Mouse (Mus musculus) right cerebral cortex, postnatal 10 days (tissue): ENCODE results near the gene Krba1.

Experiments used
- DNase-seq, 2 experiments: peaks; one replicate each; pipeline ENCODE4 v3.0.0; 2021; ENCODE audit warnings: low spot score in 2 of 2

The Krba1 gene

DNA sequence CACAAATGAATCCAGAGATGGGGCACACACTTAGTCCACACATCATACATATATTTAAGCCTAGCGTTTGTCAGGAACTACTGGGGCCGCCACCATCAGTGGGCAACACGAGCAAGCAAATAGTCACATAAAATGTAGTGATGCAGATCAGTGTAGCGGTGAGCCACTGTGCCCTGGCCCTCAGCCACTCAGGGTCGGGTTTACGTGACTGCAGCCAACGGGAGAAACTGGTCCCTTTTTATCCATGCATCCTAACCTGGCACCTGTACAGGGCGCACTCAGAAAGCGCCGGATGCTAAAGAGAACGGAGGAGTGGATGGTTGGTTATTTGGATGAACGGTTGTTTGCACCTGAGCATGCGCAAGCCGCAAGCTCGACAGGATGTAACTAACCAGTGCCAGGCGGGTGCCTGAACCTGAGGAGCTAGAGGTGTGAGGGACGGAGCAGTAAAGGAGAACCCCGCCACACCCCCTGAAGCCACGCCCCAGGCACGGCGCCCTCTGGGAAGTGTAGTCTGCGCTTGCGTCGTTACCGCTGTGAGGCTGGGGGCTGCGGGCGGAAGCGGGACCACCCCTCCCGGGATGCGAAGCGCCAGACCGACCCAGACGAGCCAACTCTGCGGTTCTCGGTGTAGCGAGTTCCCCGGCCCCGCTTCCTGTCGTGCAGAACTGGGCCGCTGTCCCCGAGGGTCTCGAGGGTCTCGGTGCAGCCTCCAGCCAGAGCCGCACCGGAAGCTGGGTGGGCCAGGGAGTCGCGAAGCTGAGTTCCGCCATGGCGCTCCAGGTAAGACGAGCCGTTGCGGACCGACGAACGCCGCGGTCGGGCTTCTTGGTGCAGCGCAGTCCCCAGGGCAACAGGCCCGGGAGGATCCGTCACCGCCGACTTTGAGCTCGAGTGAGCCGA, at the start of gene Krba1:
Gene Krba1, plus strand, starts transcription at position 482 of the 903 bp plus-strand sequence.
- peak; percentile 93 for DNase-seq

DNA sequence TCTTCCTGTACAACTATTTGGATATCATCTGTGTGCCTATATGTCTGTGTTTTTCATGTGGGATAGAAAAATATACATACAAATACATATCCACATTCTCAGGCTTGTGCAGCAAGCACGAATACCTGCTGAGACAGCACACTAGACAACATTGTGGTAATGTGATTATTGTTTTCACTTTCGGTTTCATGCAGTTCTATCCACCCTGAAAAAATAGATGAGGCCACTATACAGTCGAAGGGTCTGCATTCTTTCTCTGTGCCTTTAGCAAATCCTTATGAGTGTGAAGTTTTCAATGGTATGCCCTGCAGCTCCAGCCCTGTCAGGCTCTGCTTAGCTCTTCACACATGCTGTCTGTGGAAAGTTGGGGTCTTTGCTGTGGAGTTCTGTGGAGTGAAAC, 36.5 kb upstream of the Krba1 start:
- no peak for DNase-seq

DNA sequence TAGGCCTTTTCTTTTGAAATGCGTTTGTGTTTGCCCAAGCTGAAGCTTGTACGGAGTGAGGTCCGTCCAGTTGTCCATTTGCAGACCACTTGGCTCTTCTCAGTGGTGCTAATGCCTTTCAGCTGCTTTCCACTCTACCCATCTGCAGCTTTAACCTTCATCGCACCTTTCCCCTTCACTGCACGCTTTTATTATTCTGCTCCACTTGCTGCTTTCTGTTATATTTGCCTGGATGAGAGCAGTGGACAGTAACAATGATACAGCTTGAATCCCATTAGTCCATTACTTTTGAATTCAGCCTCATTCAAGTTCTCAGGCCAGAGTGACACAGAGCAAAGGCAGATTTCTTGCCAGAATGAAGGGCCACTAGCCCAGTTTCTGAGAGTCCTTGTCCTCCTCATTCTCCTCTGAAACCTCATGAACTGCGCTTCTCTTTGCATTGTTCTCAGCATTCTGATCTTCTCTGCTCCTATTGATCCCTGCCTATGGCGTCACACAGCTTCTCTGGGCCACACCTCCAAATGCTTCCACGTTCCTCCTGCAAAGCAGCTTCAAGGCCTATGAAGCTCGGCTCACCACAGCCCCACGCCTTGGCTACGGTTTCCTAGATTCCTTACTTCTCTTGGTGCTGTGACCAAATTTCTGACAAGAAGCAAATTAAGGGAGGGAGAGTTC, 28.9 kb upstream of the Krba1 start:
- DNase-seq = no peak

DNA sequence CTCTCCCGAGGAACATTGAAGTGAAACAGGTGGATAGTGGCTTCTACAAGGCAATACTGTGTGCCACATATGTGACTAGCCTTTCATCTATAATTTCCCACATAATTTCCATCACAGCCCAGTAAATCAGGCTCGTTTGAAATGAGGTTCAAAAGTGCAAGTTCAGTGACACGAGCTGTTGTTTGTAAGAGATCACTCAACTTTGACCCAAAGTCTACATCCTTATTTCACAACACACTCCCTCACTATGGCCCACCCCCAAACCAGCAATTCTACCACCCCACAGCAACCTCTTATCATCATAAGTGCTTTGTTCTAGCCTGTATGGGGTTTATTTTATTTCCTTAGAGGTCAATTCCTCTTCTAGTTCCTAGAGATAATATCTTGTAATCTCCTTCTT, 7.2 kb upstream of the Krba1 start:
- no peak for DNase-seq

DNA sequence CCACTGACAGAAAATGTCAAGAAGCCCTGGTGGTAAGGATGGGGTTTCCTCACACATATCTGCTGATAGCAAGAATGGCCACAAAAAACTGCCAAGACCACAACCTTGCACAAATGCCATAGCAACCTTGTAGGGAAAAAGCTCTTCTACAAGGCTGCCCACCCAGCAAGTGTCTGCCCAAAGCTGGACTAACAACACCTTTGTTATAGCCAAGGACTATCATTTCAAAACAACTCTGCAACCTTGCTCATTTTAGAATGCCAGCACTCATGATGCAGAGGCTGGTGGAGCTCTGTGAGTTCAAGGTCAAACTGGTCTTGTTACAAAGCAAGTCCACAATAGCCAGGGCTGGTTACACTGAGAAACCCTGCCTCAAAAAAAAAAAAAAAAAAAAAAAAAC, 1.6 kb upstream of the Krba1 start:
- no peak for DNase-seq

DNA sequence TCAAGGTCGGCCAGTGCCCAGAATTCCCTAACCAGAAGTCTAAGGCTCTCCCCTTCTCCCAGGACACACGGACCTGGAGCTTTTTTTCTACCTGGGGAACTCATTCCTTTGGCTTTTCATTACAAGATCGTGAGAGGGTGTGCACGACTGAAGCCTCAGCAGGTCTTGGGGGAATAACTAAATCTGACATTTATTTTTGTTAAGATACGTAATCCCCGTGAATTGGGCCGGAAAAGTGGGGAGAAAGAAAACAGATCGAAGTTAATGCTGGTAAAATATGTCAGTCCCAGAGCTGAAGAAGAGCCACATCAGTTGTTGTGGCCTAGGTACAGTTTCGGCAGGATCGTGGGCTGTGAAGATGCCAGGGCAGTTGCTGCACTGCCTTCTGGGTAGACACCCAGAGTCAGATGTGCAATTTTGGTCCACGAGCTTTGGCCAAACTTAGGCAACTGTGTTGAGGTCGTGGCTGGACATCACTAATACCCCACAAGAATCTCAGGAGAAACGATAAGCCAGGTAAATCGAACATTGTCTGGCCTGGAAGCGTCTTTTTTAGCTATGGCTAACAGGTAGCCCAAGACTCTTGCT, 716 bp downstream of the Krba1 start:
- peak in 1 of 2 experiments; percentile 29 for DNase-seq

DNA sequence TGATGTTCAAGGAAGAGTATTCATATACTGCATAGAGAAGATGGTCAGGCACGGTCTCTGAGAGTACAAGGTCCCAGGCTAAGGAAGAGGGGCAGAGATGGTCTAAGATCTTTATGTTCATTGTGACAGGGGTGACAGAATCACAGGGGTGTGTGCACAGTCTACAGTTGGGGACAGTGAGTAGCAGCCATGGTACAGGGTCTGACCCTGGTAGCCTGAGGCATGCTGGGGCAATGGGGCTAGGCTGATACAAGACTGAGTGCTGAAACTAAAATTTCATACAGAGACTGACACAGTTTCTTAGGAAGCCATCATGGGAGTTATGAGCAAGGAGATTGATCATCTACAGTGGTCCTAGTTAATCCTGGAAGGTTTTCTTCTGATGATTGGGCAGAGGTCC, 1.3 kb downstream of the Krba1 start:
- peak in 1 of 2 experiments; percentile 18 for DNase-seq

DNA sequence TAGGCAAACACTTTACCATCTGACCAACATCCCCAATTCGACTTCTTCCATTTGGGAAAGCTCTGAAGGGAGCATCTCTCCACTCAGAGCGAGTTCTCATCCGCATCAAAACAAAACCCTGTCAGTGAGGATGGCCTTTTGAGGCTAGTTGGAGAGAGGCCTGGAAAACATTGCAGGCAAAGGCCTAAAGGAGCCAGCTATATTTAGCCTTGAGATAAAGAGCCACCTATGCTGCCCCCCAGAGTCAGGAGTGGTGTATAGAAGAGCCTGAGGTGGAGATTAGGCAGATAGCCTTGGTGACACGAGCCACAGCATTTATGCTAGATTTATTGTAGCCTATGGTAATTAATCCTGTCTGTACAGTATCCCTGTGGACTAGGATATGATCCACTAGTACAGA, 1.9 kb downstream of the Krba1 start:
- peak in 1 of 2 experiments; percentile 53 for DNase-seq

DNA sequence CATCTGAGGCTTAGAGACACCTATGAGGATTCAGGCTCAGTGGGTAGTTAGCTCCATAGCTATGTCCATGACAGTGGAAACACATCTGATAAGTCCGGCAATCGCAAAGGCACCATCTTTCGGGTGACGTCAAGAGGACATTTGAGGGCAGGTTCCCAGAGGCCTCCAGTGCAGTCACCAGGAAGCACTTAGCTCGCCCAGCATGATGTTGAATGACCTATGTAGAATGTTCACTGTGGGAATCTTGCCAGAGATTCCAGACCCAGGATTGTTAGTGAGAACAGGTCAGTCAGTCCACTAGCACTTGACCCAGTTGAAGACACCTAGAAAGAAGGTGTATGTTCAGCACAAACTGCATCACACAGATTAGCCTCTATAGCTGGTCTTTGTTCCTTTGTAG, 4.5 kb downstream of the Krba1 start:
- peak in 1 of 2 experiments; percentile 21 for DNase-seq

DNA sequence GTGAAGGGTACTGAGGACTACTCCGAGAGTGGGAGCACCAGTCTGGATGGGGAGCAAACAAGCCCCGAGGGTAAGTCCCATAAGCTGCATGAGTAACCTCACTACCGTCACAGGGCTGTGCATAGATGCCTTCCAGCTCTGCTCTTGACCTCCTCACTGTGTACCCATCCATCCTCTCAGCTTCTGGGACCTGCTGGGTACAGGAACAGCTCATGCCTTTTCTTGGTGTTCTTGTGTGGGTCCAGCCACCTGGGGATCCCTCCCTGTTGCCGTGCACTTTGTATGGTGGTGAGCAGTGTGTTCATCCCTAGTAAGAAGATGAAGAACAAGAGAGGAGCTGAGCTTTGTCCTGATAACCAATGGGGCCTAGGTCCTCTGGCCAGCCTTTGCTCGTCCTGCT, 8.7 kb downstream of the Krba1 start:
- no peak for DNase-seq

DNA sequence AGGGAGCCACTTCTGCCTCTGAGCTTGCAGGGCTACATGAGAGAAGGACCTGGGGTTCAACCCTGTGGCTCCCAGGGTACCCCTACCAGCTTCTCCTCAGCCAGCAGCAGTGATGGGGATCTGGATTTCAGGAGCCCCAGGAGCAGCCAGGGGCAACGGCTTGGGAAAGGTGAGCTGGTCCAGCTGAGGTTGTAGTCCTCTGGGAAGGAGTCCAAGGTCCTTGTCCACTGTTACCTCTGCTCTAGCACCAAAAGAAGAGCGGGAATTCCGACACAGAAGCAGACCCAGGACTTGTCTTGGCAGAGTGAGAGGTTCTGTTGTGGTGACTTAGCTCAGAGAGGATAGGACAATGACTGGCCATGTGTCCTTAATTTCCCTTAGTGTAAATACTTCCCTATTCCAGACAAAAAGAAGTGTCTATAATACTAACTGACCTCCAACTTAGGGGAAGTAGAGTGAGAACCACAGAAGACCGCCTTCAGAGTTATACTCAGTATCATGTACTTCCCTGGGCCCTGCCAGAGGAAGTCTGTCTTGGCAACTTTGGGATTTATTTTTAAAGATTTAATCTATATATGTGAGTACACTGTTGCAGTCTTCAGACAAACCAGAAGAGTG, 14.4 kb downstream of the Krba1 start:
- no peak for DNase-seq

DNA sequence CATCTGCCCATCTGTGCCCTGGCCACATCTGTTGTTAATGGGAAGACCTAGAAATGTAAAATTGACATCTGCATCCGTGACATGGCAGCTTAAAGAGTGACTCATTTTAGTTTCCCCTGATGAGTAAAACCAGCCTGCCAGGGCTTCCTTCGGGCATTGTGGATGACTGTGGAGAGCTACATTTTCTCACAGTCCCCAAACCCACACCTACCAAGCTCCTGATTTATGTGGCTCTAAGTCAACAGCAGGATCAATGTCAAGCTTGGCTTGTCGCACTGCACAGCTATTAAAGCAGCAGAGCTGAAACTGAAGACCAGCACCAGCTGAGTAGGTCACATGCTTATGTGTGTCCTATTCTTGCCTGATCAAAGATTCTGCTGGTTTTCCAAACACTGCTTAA, 15.2 kb downstream of the Krba1 start:
- DNase-seq = no peak

DNA sequence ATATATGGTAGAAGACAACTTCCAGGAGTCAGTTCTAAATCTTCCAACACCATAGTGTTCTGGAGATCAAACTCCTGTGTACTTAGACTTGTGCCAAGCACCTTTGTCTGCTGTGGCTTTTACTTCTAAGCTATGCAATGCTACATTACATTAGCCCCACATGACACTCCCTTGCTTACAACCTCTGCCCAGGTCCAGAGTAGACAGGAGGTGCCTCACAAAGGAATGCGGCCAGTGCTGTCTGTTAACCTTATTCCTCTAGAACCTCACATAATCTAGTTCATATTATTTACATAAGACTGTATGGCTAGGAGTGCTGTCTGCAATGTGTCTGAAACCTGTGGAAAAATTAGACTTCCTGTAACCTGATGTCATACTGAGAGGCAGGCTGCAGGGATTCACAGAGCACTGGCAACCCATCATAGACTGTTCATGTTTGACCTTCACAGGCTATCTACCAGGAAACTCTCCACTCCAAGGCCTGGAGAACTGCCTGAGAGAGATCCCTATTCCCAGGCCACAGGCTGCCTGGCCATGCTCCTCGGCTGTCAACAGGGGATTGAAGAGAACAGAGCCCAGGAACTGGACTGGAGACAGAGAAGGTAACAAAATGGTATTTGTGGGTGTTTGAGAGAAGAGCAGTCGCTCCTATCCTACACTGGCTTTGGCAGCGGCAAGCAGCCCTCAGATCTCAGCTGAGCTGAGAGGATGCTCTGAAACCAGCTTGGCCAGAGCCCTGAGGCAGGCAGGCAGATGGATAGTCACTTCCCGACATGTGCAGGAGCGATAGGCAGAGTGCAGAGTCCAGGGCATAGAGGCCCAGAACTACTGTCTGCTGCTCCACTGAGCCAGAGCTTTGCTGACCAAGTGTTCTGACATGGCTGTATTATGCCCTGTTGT, 16.1 kb downstream of the Krba1 start:
- DNase-seq = no peak

DNA sequence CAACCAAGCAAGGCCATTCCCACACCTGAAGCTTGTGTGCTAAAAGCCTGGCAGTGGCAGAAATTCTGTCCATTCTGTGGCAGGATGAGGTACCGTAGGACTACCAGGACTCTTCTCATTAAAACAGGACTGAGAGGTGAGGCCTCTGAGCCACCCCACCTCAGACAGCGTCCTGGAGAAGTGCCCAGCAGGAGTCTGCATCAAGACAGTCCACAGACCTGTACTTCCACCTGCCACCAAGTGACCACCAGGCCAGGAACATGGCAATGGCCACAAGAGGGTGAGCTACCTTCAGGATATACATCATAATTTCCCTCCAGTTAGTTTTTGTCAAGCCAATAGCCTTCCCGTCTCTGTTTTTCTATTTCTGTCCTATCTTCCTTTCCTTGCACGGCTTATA, 16.8 kb downstream of the Krba1 start:
- no peak for DNase-seq

DNA sequence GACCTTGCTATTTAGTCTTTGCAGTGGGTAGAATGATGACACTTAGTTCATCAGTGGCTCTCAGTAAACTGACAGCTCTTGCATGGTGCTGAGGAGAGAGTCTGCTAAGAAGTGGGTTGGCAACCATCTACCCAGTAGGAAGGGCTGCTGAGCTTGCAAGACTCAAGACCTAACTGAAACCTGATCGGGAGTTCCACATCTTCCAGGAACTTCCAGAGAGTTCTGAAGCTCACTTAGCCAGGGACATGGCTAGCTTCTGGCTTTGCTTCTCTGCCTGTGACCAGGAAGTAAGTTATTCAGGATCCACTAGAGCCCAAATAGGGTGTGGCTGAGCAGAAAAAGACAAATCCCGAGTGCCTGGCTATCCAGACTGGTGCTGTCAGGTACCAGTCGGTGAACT, 17.3 kb downstream of the Krba1 start:
- no peak for DNase-seq

DNA sequence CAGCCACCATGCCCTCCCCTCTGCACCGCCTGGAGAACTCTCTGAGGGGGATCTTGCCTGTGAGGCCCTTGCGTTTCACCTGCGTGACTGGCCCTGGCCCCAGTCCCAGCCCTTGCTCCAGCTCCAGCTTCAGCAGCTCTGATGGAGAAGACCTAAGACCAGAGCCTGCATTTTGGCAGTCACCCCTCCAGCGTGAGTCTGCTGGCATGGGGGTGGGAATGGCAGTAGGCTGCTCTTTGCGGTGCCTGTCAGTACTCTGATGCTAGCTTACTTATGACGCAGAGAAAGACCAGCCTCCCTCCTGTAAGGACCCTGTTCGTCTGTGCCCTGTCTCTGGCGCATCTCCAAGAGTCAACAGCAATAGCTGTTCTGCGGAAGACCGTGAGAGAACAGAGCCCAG, 17.7 kb downstream of the Krba1 start:
- no peak for DNase-seq

DNA sequence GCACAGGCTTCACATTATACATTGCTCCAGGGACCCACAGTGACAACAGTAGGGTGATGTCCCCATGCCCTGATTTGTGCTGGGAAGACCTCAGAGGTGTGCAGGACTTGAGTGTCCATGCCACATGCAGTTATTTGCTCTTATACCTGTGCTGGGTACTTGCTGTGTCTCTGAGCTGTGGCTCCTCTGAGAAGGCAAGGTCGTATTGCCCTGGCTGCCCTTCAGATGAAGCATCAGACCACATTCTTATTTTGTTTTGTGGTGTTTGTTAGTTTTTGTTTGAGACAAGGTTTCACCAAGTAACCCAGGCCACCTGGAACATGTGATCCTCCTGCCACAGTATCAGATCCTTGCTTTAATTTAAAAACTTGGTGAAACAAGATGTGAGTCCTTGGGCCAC, 19.5 kb downstream of the Krba1 start:
- DNase-seq = no peak

DNA sequence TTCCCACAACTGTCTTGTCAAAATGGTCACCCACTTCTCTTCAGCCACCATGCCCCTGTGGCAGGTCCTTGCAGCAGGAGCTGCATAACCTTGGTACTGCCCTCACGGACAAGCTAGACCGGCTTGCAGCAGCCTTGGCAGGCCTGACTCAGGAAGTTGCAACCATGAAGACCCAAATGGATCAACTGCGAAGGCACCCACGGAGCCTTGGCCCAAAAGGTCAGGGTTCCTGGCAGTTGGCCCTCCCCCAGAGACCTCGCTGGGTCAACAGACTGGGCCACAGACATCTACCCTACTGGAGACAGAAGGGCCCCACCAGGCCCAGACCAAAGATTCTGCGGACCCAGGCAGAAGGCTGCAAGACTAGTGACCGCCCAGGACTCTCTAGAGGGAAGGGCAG, 20.2 kb downstream of the Krba1 start:
- DNase-seq = no peak

DNA sequence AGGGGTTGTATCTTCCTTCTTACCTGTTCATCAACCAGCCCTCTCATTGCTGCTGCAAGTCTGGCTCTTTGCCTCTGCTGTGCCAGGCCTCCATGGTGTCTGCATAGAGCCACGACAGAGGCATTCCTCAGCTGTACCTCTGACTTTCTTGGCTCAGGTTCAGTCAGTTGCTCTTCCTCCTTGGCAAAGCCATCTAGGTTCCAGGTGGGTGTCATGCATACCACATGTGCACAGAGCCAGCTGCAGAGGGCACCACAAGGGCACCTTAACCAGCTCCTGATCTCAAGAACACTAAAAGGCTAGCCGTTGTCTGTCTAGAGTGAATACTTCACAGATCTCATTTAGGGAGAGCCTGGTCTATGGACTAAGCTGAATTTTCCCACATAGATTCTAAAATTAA, 21.1 kb downstream of the Krba1 start:
- no peak for DNase-seq

DNA sequence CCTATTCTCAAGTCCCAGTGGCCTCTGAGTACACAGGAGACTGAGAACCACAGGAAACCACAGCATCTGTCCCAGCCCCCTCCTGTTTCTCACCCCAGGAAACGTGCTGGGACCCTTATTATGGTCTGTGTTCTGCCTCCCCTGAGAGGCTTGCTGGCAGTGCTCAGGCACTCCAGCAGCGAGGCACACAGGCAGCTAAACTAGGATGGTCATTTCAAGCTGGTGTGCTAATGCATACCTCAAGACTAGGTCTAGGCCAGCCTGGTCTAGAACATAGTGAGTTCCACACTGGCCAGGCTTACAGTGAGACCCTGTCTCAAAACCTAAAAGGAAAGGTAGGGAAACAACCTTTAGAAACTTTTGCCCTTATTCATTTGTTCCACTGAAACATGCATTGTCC, 25.3 kb downstream of the Krba1 start:
- no peak for DNase-seq

DNA sequence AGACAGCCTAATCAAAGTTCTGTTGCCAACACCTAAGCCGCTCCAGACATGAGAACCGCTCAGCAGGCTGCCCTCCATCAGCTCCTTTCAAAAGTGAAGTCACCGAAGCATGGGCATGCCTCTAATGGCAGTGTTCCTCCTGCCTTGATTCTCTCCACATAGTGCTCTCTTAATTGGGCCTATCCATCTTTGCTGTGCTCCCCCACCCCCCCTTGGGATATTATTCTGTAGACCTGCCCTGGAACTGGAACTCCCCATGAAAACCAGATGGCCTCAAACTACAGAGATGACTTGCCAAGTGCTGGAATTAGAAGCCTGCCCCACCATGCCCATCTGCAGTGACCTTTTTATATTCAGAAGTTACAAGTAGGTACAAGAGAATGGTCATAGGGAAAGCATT, 27.9 kb downstream of the Krba1 start:
- no peak for DNase-seq
